Comparison of ENCODE assay signal across 9 mouse cellular contexts in genomic region chr8:95099009-95099408, GRCm38 (mm10). TPM values are rescaled to one million over a fixed set of nuclear protein-coding genes. Genes with fewer than 3 reads are reported as not detected.
DNase-seq lines count a peak whose midpoint lies in the region; ATAC-seq and TF ChIP-seq lines count a peak whose summit lies in the region.
"Had no signal": no experiment of that assay in that cellular context is flagged by ENCODE, and none has a peak within 500 bp of the region (broad histone marks: within the 10 kb centered on the region; RNA-seq: fewer than 3 reads in every experiment).

No protein-coding gene starts in this region.

- H3K4me1 ChIP-seq in heart, embryonic 11.5 days (ENCODE audit: control insufficient read depth, insufficient read depth, low read length), result no peaks in the 10 kb centered on the region
- H3K4me1 ChIP-seq in intestine, embryonic 14.5 days (replicated peaks; ENCODE audit: control insufficient read depth, insufficient read depth, low read length), result no peaks in the 10 kb centered on the region
- H3K4me1 ChIP-seq in limb, embryonic 10.5 days, result no peaks in the 10 kb centered on the region
- no peaks in the 10 kb centered on the region for H3K4me1 ChIP-seq in midbrain, postnatal 0 days (ENCODE audit: insufficient read depth, low read length)

- no peak overlapping the region for H3K9ac ChIP-seq in heart, embryonic 11.5 days (ENCODE audit: low read depth, low read length)
- no peak overlapping the region for H3K9ac ChIP-seq in intestine, embryonic 14.5 days (ENCODE audit: low read length)
- no peak overlapping the region for H3K9ac ChIP-seq in midbrain, postnatal 0 days (replicated peaks; ENCODE audit: low read length, poor library complexity, severe bottlenecking)

- WGBS in heart, embryonic 11.5 days (ENCODE audit: insufficient replicate concordance), result 32% methylated on average over 5 of the region's 5 CpGs
- 12% methylated on average over 5 of the region's 5 CpGs for WGBS in intestine, embryonic 14.5 days
- 38% methylated on average over 5 of the region's 5 CpGs for WGBS in limb, embryonic 10.5 days
- WGBS in midbrain, postnatal 0 days, result 25% methylated on average over 5 of the region's 5 CpGs

- no peak for ATAC-seq in heart, embryonic 11.5 days (replicated peaks; ENCODE audit: insufficient number of reproducible peaks, low FRiP score, low TSS enrichment)
- ATAC-seq in intestine, embryonic 14.5 days (replicated peaks; ENCODE audit: low FRiP score, low TSS enrichment, low read depth), result 0 out of 2 replicates have a peak, but pooled peaks have one; percentile 51
- no peak; the same call in 1 of the 2 replicates for ATAC-seq in midbrain, postnatal 0 days (ENCODE audit: low FRiP score)

- H3K4me3 ChIP-seq in heart, embryonic 11.5 days (ENCODE audit: low read depth, low read length), result no peak overlapping the region
- no peak overlapping the region for H3K4me3 ChIP-seq in intestine, embryonic 14.5 days (ENCODE audit: low read depth, low read length)
- H3K4me3 ChIP-seq in limb, embryonic 10.5 days, result no peak overlapping the region
- no peak overlapping the region for H3K4me3 ChIP-seq in midbrain, postnatal 0 days (ENCODE audit: low read depth, low read length)
- H3K4me3 ChIP-seq: megakaryocyte, embryonic 14.5 days had no signal

- peaks cover 20% of the 10 kb centered on the region for H3K36me3 ChIP-seq in heart, embryonic 11.5 days (ENCODE audit: control insufficient read depth, insufficient read depth, low read length)
- H3K36me3 ChIP-seq in intestine, embryonic 14.5 days (ENCODE audit: control insufficient read depth, insufficient read depth, low read length), result peaks cover 79% of the 10 kb centered on the region
- peaks cover 92% of the 10 kb centered on the region for H3K36me3 ChIP-seq in limb, embryonic 10.5 days
- H3K36me3 ChIP-seq in midbrain, postnatal 0 days (ENCODE audit: insufficient read depth, low read length), result peaks cover 95% of the 10 kb centered on the region

- H3K27ac ChIP-seq in heart, embryonic 11.5 days (ENCODE audit: low read depth, low read length), result no peak overlapping the region
- no peak overlapping the region for H3K27ac ChIP-seq in intestine, embryonic 14.5 days (ENCODE audit: low read depth)
- no peak overlapping the region for H3K27ac ChIP-seq in limb, embryonic 10.5 days
- H3K27ac ChIP-seq in midbrain, postnatal 0 days (ENCODE audit: low read depth, low read length), result no peak overlapping the region

- no peaks in the 10 kb centered on the region for H3K27me3 ChIP-seq in heart, embryonic 11.5 days (ENCODE audit: control insufficient read depth, insufficient read depth, low read length)
- H3K27me3 ChIP-seq in intestine, embryonic 14.5 days (replicated peaks; ENCODE audit: control insufficient read depth, insufficient read depth, low read length), result no peaks in the 10 kb centered on the region
- H3K27me3 ChIP-seq in limb, embryonic 10.5 days (ENCODE audit: low read depth, poor library complexity, severe bottlenecking), result no peaks in the 10 kb centered on the region
- no peaks in the 10 kb centered on the region for H3K27me3 ChIP-seq in midbrain, postnatal 0 days (ENCODE audit: insufficient read depth, low read length)

- H3K4me2 ChIP-seq in heart, embryonic 11.5 days, result no peak overlapping the region
- no peak overlapping the region for H3K4me2 ChIP-seq in intestine, embryonic 14.5 days (ENCODE audit: low read length)
- H3K4me2 ChIP-seq in midbrain, postnatal 0 days (ENCODE audit: low read depth, low read length, poor library complexity, severe bottlenecking), result no peak overlapping the region

- H3K9me3 ChIP-seq in heart, embryonic 11.5 days (replicated peaks; ENCODE audit: control insufficient read depth, low read length), result no peaks in the 10 kb centered on the region
- H3K9me3 ChIP-seq in intestine, embryonic 14.5 days (ENCODE audit: control insufficient read depth, low read length), result no peaks in the 10 kb centered on the region
- no peaks in the 10 kb centered on the region for H3K9me3 ChIP-seq in limb, embryonic 10.5 days (replicated peaks)
- no peaks in the 10 kb centered on the region for H3K9me3 ChIP-seq in midbrain, postnatal 0 days (ENCODE audit: low read length)
- H3K9me3 ChIP-seq: megakaryocyte, embryonic 14.5 days had no signal

- peak; percentile 97 for TF ChIP-seq CTCF in midbrain, postnatal 0 days (IDR thresholded peaks at IDR 0.05)

- peak; percentile 71 to 86 for DNase-seq in heart, adult 18-20 months
- peak; percentile 89 for DNase-seq in cerebellum, postnatal 10 days
- peak; percentile 74 for DNase-seq in gastrocnemius, adult 18-20 months (ENCODE audit: low spot score)
- DNase-seq in intestine, embryonic 14.5 days (ENCODE audit: low spot score), result peak; percentile 82
- DNase-seq in limb, embryonic 10.5 days (ENCODE audit: low spot score), result peak; percentile 73
- DNase-seq in midbrain, postnatal 0 days (ENCODE audit: low spot score), result peak; percentile 69
- peak; percentile 48 to 80 for DNase-seq in spleen, postnatal 4 days (ENCODE audit: low spot score in 2 of 2)

RNA-seq across cellular contexts. Expression of gene Katnb1, which starts 18.0 kb away (rescaled TPM):
- total RNA-seq in heart, adult 18-20 months (2021), result 1 to 10 TPM; 4.8 to 5.1 TPM
- 18.3 and 18.6 TPM in 2 replicates for polyA plus RNA-seq in heart, embryonic 11.5 days (2014; fragmentation: Nextera tagmentation; extraction: Ambion mirVana)
- 1 to 10 TPM; 6.6 to 7.4 TPM for total RNA-seq in gastrocnemius, adult 18-20 months (2021)
- polyA plus RNA-seq in intestine, embryonic 14.5 days (2014; fragmentation: Nextera tagmentation; extraction: Ambion mirVana), result 18.5 and 20.5 TPM in 2 replicates
- polyA plus RNA-seq in limb, embryonic 10.5 days (2016; fragmentation: Nextera tagmentation; extraction: Ambion mirVana), result 29.4 and 33.3 TPM in 2 replicates
- total RNA-seq in midbrain, postnatal 0 days (2014; rRNA removed), result 53.7 and 61.6 TPM in 2 replicates
- 52.5 and 56.7 TPM in 2 replicates for polyA plus RNA-seq in midbrain, postnatal 0 days (2015; fragmentation: Nextera tagmentation; extraction: Ambion mirVana)

RNA-seq across cellular contexts. Expression of gene Drc7, which starts 44.1 kb away (rescaled TPM):
- total RNA-seq in heart, adult 18-20 months (2021), result not detected
- polyA plus RNA-seq in heart, embryonic 11.5 days (2014; fragmentation: Nextera tagmentation; extraction: Ambion mirVana), result not detected in 2 replicates
- total RNA-seq in gastrocnemius, adult 18-20 months (2021), result not detected
- polyA plus RNA-seq in intestine, embryonic 14.5 days (2014; fragmentation: Nextera tagmentation; extraction: Ambion mirVana), result not detected in 2 replicates
- 0.23 TPM in 2 replicates for polyA plus RNA-seq in limb, embryonic 10.5 days (2016; fragmentation: Nextera tagmentation; extraction: Ambion mirVana)
- total RNA-seq in midbrain, postnatal 0 days (2014; rRNA removed), result 4.4 and 9.8 TPM in 2 replicates
- polyA plus RNA-seq in midbrain, postnatal 0 days (2015; fragmentation: Nextera tagmentation; extraction: Ambion mirVana), result 2.8 and 3.6 TPM in 2 replicates
